ENCODE assay signal across 16 mouse cellular contexts in the genomic region with DNA sequence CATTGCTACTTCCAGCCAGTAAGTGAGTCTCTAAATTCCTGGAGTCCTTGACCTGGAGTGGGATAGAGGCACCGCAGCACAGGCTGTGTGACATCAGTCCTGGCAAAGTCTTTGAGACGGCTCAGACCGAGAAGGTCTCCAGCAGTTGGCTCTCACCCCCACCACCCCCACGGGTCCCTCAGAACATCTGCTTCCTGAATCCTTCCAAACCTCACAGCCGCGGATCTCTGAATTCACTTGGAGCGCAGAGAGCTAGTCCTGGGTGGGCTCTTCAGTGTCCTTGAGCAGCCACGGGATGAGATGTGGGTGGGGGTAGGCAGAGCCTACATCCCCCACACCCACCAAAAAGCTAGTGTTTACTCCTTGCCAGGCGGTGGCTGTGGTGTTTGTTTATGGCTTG. TPM values are rescaled to one million over a fixed set of nuclear protein-coding genes. Genes with fewer than 3 reads are reported as not detected.
DNase-seq lines count a peak whose midpoint lies in the region; ATAC-seq and TF ChIP-seq lines count a peak whose summit lies in the region.
"Had no signal": no experiment of that assay in that cellular context is flagged by ENCODE, and none has a peak within 500 bp of the region (broad histone marks: within the 10 kb centered on the region; RNA-seq: fewer than 3 reads in every experiment).

No protein-coding gene starts in this region.

- TF ChIP-seq EP300 in lung, postnatal 0 days (IDR thresholded peaks at IDR 0.05), result no peak

- no peak overlapping the region for H3K4me3 ChIP-seq in lung, adult 2 months (replicated peaks; ENCODE audit: extremely low read depth, low read depth, low read length)
- no peak overlapping the region for H3K4me3 ChIP-seq in lung, postnatal 0 days (ENCODE audit: low read depth, low read length)
- H3K4me3 ChIP-seq in kidney, embryonic 16.5 days (ENCODE audit: low read length), result no peak overlapping the region
- H3K4me3 ChIP-seq in neural tube, embryonic 15.5 days (replicated peaks), result no peak overlapping the region
- no peak overlapping the region for H3K4me3 ChIP-seq in hindbrain, embryonic 14.5 days (replicated peaks; ENCODE audit: low read length)
- H3K4me3 ChIP-seq: embryonic facial prominence, embryonic 15.5 days; heart, embryonic 13.5 days had no signal

- H3K9ac ChIP-seq in lung, postnatal 0 days (replicated peaks; ENCODE audit: low read depth), result no peak overlapping the region
- no peak overlapping the region for H3K9ac ChIP-seq in kidney, embryonic 16.5 days (replicated peaks; ENCODE audit: low read length)
- no peak overlapping the region for H3K9ac ChIP-seq in neural tube, embryonic 15.5 days (replicated peaks)
- no peak overlapping the region for H3K9ac ChIP-seq in hindbrain, embryonic 14.5 days
- H3K9ac ChIP-seq: embryonic facial prominence, embryonic 15.5 days; heart, embryonic 13.5 days had no signal

- H3K9me3 ChIP-seq in lung, postnatal 0 days (ENCODE audit: low read length), result no peaks in the 10 kb centered on the region
- H3K9me3 ChIP-seq in kidney, embryonic 16.5 days (ENCODE audit: low read length), result peaks cover 8% of the 10 kb centered on the region
- no peaks in the 10 kb centered on the region; the same call in 1 of the 2 replicates for H3K9me3 ChIP-seq in neural tube, embryonic 15.5 days (replicated peaks)
- no peaks in the 10 kb centered on the region for H3K9me3 ChIP-seq in hindbrain, embryonic 14.5 days (ENCODE audit: control insufficient read depth, low read length)
- H3K9me3 ChIP-seq: embryonic facial prominence, embryonic 15.5 days had no signal

- ATAC-seq in lung, postnatal 0 days, result no peak
- no peak for ATAC-seq in kidney, embryonic 16.5 days (ENCODE audit: low FRiP score, low TSS enrichment)
- ATAC-seq in neural tube, embryonic 15.5 days (ENCODE audit: low FRiP score), result no peak
- no peak for ATAC-seq in hindbrain, embryonic 14.5 days (ENCODE audit: low FRiP score)
- ATAC-seq: CD4-positive, CD25-positive, alpha-beta regulatory T cell, adult 4 months; forebrain, embryonic 14.5 days; hindbrain, postnatal 0 days had no signal

- no peak overlapping the region for H3K27ac ChIP-seq in lung, postnatal 0 days (ENCODE audit: low read length)
- H3K27ac ChIP-seq in kidney, embryonic 16.5 days (ENCODE audit: low read length), result no peak overlapping the region
- peak overlapping the region; percentile 30; the same call in 1 of the 2 replicates for H3K27ac ChIP-seq in neural tube, embryonic 15.5 days (replicated peaks)
- H3K27ac ChIP-seq in hindbrain, embryonic 14.5 days, result no peak overlapping the region
- H3K27ac ChIP-seq: embryonic facial prominence, embryonic 15.5 days; heart, embryonic 13.5 days; hindbrain, postnatal 0 days; stomach, postnatal 0 days had no signal

- H3K4me1 ChIP-seq in lung, adult 2 months (ENCODE audit: control insufficient read depth, insufficient read depth, low read length), result no peaks in the 10 kb centered on the region
- H3K4me1 ChIP-seq in lung, postnatal 0 days (ENCODE audit: insufficient read depth, low read depth, low read length), result no peaks in the 10 kb centered on the region
- 0 out of 2 replicates have a peak, but pooled peaks cover 6% of the 10 kb centered on the region for H3K4me1 ChIP-seq in kidney, embryonic 16.5 days (ENCODE audit: insufficient read depth, low read length)
- peaks cover 22% of the 10 kb centered on the region for H3K4me1 ChIP-seq in neural tube, embryonic 15.5 days
- H3K4me1 ChIP-seq in hindbrain, embryonic 14.5 days (replicated peaks; ENCODE audit: control insufficient read depth, insufficient read depth, low read length), result no peaks in the 10 kb centered on the region
- H3K4me1 ChIP-seq: embryonic facial prominence, embryonic 15.5 days; heart, embryonic 13.5 days had no signal

- WGBS in lung, adult 2 months, result 62% methylated on average over 9 of the region's 9 CpGs
- WGBS in lung, postnatal 0 days, result 70% methylated on average over 9 of the region's 9 CpGs
- 49% methylated on average over 9 of the region's 9 CpGs for WGBS in kidney, embryonic 16.5 days
- WGBS in neural tube, embryonic 15.5 days, result 54% methylated on average over 9 of the region's 9 CpGs
- 82% methylated on average over 9 of the region's 9 CpGs for WGBS in hindbrain, embryonic 14.5 days

- DNase-seq in lung, adult 2 months, result peak; percentile 5
- DNase-seq in lung, postnatal 0 days (ENCODE audit: low spot score), result no peak
- peak; percentile 62 to 77 for DNase-seq in gastrocnemius, postnatal 4 days (ENCODE audit: low spot score in 2 of 2)
- DNase-seq in hindbrain, embryonic 14.5 days (ENCODE audit: low spot score), result no peak
- DNase-seq in left cerebral cortex, adult 18-20 months (ENCODE audit: low spot score in 2 of 2), result no peak
- DNase-seq in adrenal gland, adult 2 months, result no peak
- DNase-seq: cerebellum, postnatal 25 days had no signal

- H3K36me3 ChIP-seq in lung, postnatal 0 days (ENCODE audit: insufficient read depth, low read length), result no peaks in the 10 kb centered on the region
- no peaks in the 10 kb centered on the region for H3K36me3 ChIP-seq in kidney, embryonic 16.5 days (ENCODE audit: insufficient read depth, low read length)
- no peaks in the 10 kb centered on the region for H3K36me3 ChIP-seq in neural tube, embryonic 15.5 days
- no peaks in the 10 kb centered on the region for H3K36me3 ChIP-seq in hindbrain, embryonic 14.5 days (replicated peaks; ENCODE audit: control insufficient read depth, insufficient read depth)
- H3K36me3 ChIP-seq: embryonic facial prominence, embryonic 15.5 days; heart, embryonic 13.5 days had no signal

- TF ChIP-seq CTCF in lung, adult 2 months (IDR thresholded peaks at IDR 0.05; ENCODE audit: insufficient read depth, low read length), result no peak
- TF ChIP-seq CTCF in lung, postnatal 0 days (IDR thresholded peaks at IDR 0.05), result no peak

- H3K27me3 ChIP-seq in lung, postnatal 0 days (replicated peaks; ENCODE audit: insufficient read depth, low read length), result no peaks in the 10 kb centered on the region
- H3K27me3 ChIP-seq in kidney, embryonic 16.5 days (ENCODE audit: insufficient read depth, low read length), result no peaks in the 10 kb centered on the region
- no peaks in the 10 kb centered on the region for H3K27me3 ChIP-seq in neural tube, embryonic 15.5 days (replicated peaks)
- H3K27me3 ChIP-seq in hindbrain, embryonic 14.5 days (ENCODE audit: control insufficient read depth, insufficient read depth, low read length), result no peaks in the 10 kb centered on the region
- H3K27me3 ChIP-seq: embryonic facial prominence, embryonic 15.5 days had no signal

- TF ChIP-seq POLR2A in lung, adult 2 months (IDR thresholded peaks at IDR 0.05; ENCODE audit: borderline replicate concordance, extremely low read depth, low read depth, low read length), result no peak

- H3K4me2 ChIP-seq in lung, postnatal 0 days (replicated peaks; ENCODE audit: low read depth, low read length), result no peak overlapping the region
- H3K4me2 ChIP-seq in kidney, embryonic 16.5 days (replicated peaks; ENCODE audit: low read depth, low read length), result peak overlapping the region; percentile 18; the same call in 1 of the 2 replicates
- H3K4me2 ChIP-seq in neural tube, embryonic 15.5 days, result no peak overlapping the region
- no peak overlapping the region for H3K4me2 ChIP-seq in hindbrain, embryonic 14.5 days (replicated peaks)
- H3K4me2 ChIP-seq: embryonic facial prominence, embryonic 15.5 days; heart, embryonic 13.5 days had no signal

RNA-seq across cellular contexts. Expression of a gene that starts 57.2 kb away (rescaled TPM):
- polyA plus RNA-seq in lung, adult 2 months (2012; rRNA removed), result 10.8 and 16.8 TPM in 2 replicates
- polyA plus RNA-seq in lung, postnatal 0 days (2015; fragmentation: Nextera tagmentation; extraction: Ambion mirVana), result 1.1 and 1.3 TPM in 2 replicates
- total RNA-seq in gastrocnemius, postnatal 4 days (2021), result 10 to 100 TPM; 45.3 to 47.6 TPM
- 0.24 and 0.34 TPM in 2 replicates for polyA plus RNA-seq in kidney, embryonic 16.5 days (2015; fragmentation: Nextera tagmentation; extraction: Ambion mirVana)
- 0.44 and 0.51 TPM in 2 replicates for polyA plus RNA-seq in neural tube, embryonic 15.5 days (2015; fragmentation: Nextera tagmentation; extraction: Ambion mirVana)
- 0.14 and 0.37 TPM in 2 replicates for polyA plus RNA-seq in hindbrain, embryonic 14.5 days (2014; fragmentation: Nextera tagmentation; extraction: Ambion mirVana)
- total RNA-seq in left cerebral cortex, adult 18-20 months (2021), result under 1 TPM; 0.30 to 0.73 TPM
- total RNA-seq in adrenal gland, adult 2 months (2021), result under 1 TPM; 0.93 to 0.95 TPM
- 8.3 and 9.4 TPM in 2 replicates for polyA plus RNA-seq in adrenal gland, adult 2 months (2012; rRNA removed)
- polyA plus RNA-seq: limb, embryonic 11.5 days had no signal

Comparison
In these comparisons a context has a peak if more than half of its experiments do, and no peak if none do; other contexts are left out.
1. DNase-seq: peak in lung, adult 2 months (single experiment) and gastrocnemius, postnatal 4 days (2 of 2); none in lung, postnatal 0 days (single experiment), hindbrain, embryonic 14.5 days (single experiment), left cerebral cortex, adult 18-20 months (0 of 2) and adrenal gland, adult 2 months (single experiment).